Mouse (Mus musculus) layer of hippocampus, adult 8-10 months (tissue): ENCODE data around the gene Inpp5f. TPM values are rescaled to one million over a fixed set of nuclear protein-coding genes. Genes with fewer than 3 reads are reported as not detected.
"Not testable (repeated sequence)": the region's sequence is repeated elsewhere in the genome, so short reads cannot be mapped to it uniquely, and the experiment has no call there.

Experiments used
- DNase-seq, 2 experiments: peaks; one replicate each; pipeline ENCODE4 v3.0.0; 2022; ENCODE audit warnings: low spot score in 2 of 2
- total RNA-seq, 4 experiments: library from RNA; stranded (reverse); gene quantifications; 2 replicates each; pipeline ENCODE4 v1.2.4; 2022

The Inpp5f gene
- total RNA-seq, 4 experiments from 2014 or later: 103 to 122 (median 117) TPM

DNA sequence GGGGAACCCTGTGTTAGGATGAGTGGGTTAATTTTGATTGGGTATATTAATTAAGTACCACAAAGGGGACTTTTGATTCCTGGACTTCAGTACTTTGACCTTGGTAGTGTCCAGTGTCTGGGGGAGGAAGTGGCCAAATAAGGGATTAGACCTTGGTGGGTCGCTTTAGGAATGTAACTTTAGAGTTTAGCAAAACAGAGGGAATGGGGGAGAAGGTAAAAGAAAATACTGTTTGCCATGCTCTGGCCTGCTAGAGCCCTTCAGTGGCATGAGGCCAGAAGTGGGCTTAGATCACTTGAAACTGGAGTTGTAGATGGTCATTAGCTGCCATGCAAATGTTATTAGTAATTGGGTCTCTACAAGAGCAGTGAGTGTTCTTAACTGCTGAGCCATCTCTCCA lies 45.8 kb downstream of the Inpp5f start:
- DNase-seq: no peak

- DNase-seq: no peak
Measured at GRCm38 (mm10) chr7:128663906-128664305, 52.8 kb downstream of the Inpp5f start.

DNA sequence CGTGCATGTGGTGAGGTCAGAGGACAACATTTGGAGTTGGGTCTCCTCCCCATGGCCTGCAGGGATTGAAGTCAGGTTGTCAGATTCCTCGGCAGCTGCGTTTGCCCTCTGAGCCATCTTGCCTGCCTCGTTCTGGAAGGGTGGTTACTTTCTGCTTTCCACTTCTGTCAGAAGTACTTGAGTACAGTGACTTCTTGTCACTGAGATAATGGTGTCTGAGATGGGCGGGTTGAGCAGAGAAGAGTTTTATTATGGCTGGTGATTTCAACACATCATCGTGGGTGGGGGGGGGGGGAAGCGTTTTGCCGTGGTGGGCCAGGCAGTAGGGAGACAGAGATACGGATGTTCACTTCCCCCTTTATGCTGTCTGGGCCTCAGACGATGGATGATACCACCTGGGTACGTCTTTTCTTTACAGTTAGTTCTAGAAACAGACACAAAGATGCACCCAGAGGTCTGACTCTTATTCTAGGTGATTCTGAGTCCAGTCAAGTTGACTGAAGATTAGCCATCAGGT lies 53.8 kb downstream of the Inpp5f start:
- DNase-seq: no peak

GRCm38 (mm10) chr7:128667788-128668187 lies 56.7 kb downstream of the Inpp5f start:
- DNase-seq: no peak

- no peak for DNase-seq
Measured at GRCm38 (mm10) chr7:128668831-128669230, 57.7 kb downstream of the Inpp5f start.

- DNase-seq: peak; percentile 74 to 75
Measured at GRCm38 (mm10) chr7:128671952-128672351, 60.8 kb downstream of the Inpp5f start.

DNA sequence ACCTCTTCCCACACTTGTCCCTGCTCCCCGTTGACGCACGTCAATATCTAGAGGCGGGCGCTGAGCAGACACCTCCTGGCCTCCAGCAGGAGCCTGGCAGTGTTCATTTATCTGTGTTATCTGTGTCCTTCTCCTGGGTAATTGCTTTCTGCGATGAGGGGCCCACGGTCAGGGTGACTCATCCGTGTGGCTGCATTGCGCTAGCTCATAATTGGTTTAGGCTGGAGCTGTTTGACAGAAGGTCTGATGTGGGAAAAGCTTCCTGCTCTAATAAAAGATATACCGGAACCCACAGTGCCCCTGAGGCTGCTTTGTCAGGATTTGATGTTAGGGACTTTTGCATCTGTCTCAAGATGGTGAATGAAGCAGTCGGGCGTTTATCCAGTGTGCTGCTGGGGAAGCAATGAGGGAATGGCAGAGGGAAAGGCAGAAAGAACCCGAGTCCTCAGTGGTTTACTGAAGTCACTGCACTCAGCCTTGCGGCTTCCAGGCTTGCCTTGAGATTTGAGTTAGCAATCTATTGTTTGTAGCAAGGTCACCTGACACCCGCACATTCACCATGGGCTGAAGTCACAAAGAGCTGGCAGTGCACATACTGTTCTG lies 61.4 kb downstream of the Inpp5f start:
- DNase-seq: peak; percentile 43 to 53

GRCm38 (mm10) chr7:128678546-128678945 lies 67.4 kb downstream of the Inpp5f start:
- no peak for DNase-seq

GRCm38 (mm10) chr7:128687821-128688564 lies 76.9 kb downstream of the Inpp5f start:
- DNase-seq: peak; percentile 75 to 81

- DNase-seq: no peak
Measured at GRCm38 (mm10) chr7:128689347-128689746, 78.2 kb downstream of the Inpp5f start.

- DNase-seq: peak; percentile 88 to 94
Measured at GRCm38 (mm10) chr7:128690070-128690469, 78.9 kb downstream of the Inpp5f start.

DNA sequence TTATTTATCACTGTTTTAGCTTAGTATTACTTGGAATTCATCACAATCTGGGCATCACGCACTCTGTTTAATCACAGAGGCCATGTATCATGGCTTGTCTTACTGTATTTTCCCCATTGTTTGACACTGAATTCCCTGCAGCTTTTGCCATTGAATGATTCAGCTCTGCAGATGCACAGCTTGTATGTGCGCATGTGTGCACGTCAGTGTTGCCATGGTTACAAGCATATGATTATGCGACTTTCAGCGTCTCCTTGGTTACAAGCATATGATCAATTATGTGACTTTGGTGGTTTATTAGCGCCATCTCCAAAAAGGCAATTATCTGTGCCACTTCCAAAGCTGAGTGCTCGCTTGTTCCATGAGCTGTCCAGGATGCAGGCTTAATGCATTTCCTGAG lies 79.7 kb downstream of the Inpp5f start:
- peak; percentile 83 to 89 for DNase-seq

DNA sequence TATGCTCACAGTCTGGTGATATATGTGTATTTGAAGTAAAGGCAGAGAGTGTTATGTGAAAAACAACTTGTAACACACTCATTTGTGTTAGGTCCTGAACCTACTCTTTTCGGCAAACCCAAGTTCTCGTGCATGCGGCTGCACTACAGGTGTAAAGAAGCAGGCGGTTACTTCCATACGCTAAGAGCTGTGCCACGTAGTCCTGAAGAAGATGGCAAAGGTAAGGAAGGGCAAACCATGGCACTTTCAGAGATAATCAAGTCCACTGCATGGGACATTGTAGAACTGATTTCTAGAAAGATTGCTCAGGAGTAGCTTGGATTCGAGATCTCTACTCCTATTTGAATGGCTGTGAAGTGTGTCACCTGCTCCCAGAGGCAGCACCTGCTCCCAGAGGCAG lies 81.0 kb downstream of the Inpp5f start:
- DNase-seq: no peak

DNA sequence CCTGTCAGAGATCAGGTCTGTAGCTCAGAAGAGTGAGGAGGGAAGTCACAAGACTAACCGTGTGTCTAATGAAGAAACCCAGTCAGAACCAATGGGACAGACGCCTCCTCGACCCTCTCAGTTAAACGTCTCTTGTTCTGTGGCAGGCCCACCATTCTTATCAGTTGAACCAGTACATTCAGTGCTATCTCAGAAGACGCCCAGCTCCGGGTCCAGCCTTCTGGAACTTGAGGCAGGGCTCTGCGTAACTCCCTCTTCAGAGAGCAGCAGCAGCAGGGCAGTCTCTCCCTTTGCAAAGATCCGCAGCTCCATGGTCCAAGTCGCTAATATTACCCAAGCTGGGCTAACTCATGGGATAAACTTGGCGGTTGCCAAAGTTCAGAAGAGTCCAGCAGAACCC lies 83.7 kb downstream of the Inpp5f start:
- DNase-seq: no peak

- DNase-seq: not testable (repeated sequence)
Measured at GRCm38 (mm10) chr7:128699959-128700358, 88.8 kb downstream of the Inpp5f start.

DNA sequence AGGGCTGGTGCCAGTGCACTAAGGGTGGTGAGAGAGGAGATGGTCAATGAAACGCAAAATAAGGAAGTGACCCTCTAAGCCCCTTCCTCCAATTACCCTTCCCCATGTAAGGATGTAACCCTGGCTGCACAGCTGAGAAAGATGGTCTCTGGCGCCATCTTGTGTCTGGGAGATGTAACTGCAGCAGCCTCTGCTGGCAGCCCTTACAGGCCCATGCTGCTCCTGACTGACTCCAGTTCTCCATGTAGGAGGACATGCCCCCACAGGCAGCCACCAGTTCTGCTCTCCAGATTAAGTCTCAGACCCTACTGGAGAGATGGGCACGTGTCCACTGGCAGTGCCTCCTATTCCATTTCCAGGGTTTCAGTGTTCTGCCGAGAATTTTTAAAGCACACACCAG lies 94.6 kb downstream of the Inpp5f start:
- peak; percentile 59 to 68 for DNase-seq

DNA sequence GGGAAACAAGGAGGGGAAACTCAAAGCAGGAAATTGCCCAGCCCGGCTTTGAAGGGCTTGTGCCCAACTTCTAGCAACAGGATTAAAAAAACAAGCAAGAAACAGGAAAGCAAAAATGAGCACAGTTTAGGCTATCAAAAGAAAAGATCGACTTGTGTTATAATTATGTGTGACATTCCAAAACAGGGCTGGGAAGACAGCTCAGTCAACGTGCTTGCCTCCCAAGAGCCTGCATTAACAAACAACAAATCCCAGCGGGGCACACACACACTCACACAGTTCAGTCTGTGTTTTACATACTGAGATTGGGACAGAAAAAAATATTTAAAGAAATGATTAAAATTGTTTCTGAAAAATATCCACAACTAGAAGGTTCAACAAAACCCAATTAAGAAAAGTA lies 106.9 kb downstream of the Inpp5f start:
- DNase-seq: no peak

DNA sequence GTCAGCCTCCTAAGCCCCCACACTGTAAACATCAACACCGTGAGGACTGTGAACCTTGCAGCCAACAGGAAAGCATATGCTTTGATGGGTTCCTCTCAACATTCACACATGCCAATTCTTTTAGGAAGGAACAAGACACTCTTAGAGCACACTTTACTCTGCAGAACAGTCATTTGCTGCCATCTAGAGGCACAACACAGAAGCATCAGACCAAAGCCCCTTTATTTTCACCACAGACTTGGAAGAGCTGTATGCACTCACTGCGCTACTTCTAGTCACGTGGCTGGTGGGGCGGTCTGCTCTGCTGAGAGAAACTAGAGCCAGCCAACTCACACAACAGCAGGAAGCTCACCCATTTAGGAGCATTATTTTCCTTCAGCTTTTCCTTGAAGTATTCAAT lies 113.6 kb downstream of the Inpp5f start:
- peak; percentile 78 to 79 for DNase-seq

GRCm38 (mm10) chr7:128725189-128725588 lies 114.1 kb downstream of the Inpp5f start:
- DNase-seq: no peak

DNA sequence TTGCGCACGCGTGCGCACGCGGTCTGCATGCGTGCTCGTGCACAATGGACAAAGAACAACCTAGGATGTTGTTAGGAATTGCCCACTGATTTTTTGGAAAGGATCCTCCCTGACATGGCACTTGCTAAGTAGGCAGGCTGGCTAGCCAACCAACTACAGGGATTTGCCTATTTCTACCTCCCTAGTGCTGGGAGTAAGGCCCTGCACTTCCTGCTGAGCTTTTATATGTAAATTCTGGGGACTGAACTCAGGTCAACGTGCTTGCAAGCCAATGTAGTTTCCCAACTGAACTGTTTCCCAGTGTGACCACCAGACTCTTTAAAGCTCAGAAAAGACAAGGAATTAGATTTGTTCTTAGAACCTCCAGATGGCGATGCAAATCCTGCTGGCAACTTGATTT lies 115.9 kb downstream of the Inpp5f start:
- no peak for DNase-seq

DNA sequence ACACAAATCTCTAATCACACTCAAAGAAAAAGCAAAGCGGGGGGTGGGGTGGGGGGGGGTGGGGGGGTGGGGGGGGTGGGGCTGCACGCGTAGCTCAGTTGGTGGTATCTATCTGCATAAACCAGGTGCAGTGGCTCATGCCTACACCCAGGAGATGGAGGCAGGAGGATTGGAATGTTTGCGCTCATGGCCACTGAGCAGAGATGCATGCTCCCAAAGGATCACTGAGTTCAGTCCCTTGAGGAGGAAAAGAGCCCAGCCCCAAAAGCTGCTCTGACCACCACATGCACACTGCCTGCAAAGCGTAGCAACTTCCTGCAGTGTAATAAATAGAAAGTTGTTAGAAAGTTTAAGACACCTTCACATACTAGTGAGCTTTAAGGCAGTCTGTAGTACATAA lies 116.6 kb downstream of the Inpp5f start:
- no peak for DNase-seq

GRCm38 (mm10) chr7:128728738-128729137 lies 117.6 kb downstream of the Inpp5f start:
- no peak for DNase-seq

- no peak for DNase-seq
Measured at GRCm38 (mm10) chr7:128731585-128731984, 120.5 kb downstream of the Inpp5f start.
